Mouse (Mus musculus): ENCODE data around the gene Hist1h2ai.

DNA sequence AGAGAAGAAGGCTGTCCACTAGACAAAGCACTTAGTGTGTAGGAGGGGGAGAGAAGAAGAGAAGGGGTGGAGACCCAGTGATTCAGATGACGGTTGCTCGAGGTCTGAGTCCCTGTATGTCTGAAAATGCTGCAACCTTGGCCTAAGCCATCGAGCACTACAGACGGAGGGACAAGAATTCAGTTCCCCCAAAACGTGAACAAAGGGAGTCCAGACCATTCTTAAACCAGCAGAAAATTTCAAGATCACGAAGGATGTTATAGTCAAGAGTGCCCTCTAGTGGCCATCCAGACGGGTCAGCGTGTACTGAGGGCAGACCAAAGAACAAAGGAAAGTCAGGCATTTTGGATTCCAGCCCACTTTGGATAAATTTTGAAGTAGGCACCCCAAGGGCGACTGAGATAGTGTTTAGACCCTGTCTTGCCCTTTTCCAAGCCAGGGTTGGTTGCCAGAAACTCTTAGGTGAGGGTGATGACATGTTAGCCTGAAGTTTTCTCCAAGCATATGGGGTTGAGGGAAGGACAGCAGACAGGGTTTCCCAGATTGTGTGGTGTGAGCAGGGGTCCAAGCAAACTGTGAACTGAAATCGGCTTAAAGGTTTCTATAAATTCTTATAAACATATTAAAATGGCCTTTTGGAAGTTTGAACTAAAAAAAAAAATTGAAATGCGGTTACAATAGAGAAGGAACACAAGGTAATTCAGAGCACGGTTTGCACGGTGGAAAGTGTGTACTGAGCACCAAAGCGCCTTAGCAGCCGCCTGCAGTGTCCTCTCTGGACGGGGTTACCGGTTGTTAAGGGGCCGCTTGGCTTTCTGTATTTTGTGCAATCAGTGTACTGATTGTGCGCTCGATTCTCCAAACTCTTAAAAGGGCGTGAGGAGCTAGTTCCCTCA, 18.0 kb downstream of the Hist1h2ai start:
- TF ChIP-seq CTCF (IDR thresholded peaks at IDR 0.05) (peak; percentile 92), EP300 (IDR thresholded peaks at IDR 0.05) (no peak)

Measured in lung, postnatal 0 days (tissue).